Mouse (Mus musculus) cerebellum, adult 2 months (tissue): ENCODE measurements around the gene Lsm2. TPM values are rescaled to one million over a fixed set of nuclear protein-coding genes. Genes with fewer than 3 reads are reported as not detected.
"Not testable (repeated sequence)": the region's sequence is repeated elsewhere in the genome, so short reads cannot be mapped to it uniquely, and the experiment has no call there.

ENCODE experiments used
- DNase-seq, 2 experiments: peaks; one replicate each; pipeline ENCODE4 v3.0.0; 2021
- H3K27ac ChIP-seq: fragments of 200-500 bp; 2 replicates; pipeline ENCODE4 v1.5.1; 2012; ENCODE audit warnings: low read length, control low read depth, inconsistent platforms; ENCODE audit not compliant: insufficient read depth
- H3K27me3 ChIP-seq: fragments of 200-500 bp; 2 replicates; pipeline ENCODE4 v1.6.1; 2012; ENCODE audit warnings: inconsistent platforms, mild to moderate bottlenecking, low read length, moderate library complexity; ENCODE audit not compliant: control insufficient read depth, insufficient read depth
- H3K4me1 ChIP-seq: fragments of 200-500 bp; 2 replicates; pipeline ENCODE4 v1.6.1; 2011; ENCODE audit warnings: low read length; ENCODE audit not compliant: control insufficient read depth, insufficient read depth
- H3K4me3 ChIP-seq: fragments of 200-500 bp; replicated peaks from 2 replicates; pipeline ENCODE3; 2011; ENCODE audit warnings: mild to moderate bottlenecking, low read depth, low read length, control low read depth; ENCODE audit not compliant: insufficient read depth
- CTCF ChIP-seq: fragments of 200-500 bp; IDR thresholded peaks from 2 replicates; pipeline ENCODE4 v1.5.1; 2011; ENCODE audit warnings: low read depth, mild to moderate bottlenecking, control low read depth, low read length, moderate library complexity, borderline replicate concordance; ENCODE audit not compliant: insufficient read depth
- POLR2A ChIP-seq: fragments of 200-500 bp; IDR thresholded peaks from 2 replicates; pipeline ENCODE4 v1.6.1; 2011; ENCODE audit warnings: low read length, control low read depth, borderline replicate concordance; ENCODE audit not compliant: insufficient read depth
- WGBS: fragments of 180-500 bp; shearing (Covaris S2); methylation state at CpG from one replicate; pipeline ENCODE4 v1.1.7; 2018; 5-methylcytosine and 5-hydroxymethylcytosine counted together
- polyA plus RNA-seq: library from polyadenylated mRNA; depleted of rRNA; stranded (reverse); fragments of >200 nt; gene quantifications from 2 replicates; pipeline ENCODE4 v1.2.3, GENCODE M21; 2012; rRNA removed

The Lsm2 gene
- polyA plus RNA-seq, 1 experiment: 63.7 TPM

DNA sequence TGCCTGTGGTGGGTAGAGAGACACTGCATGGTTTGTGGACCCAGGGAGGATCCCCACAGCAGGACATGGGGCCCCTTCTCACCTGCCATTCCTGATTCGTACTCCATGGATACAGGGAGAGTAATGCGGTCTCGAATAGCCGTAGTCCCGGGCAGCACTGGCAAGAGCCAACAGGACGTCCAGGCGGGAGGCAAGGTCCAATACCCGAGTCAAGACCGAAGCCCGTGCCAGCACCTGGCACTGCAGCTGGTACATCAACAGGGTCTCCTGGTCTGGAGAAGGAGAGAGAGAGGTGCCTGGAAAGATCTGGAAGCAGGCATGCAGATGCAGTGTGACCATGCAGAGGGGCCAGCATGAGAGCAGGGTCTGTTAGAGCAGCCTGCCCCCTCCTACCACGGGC is 49.6 kb downstream of the Lsm2 start:
- DNase-seq: no peak
- TF ChIP-seq CTCF: no peak
- no peak for TF ChIP-seq POLR2A
- Histone ChIP-seq H3K4me1 (no peaks in the 10 kb centered on the region; the same call in 1 of the 2 replicates), H3K4me3 (no peak overlapping the region), H3K27ac (no peak overlapping the region), H3K27me3 (no peaks in the 10 kb centered on the region)
- WGBS: 25% methylated on average over 11 of the region's 11 CpGs

DNA sequence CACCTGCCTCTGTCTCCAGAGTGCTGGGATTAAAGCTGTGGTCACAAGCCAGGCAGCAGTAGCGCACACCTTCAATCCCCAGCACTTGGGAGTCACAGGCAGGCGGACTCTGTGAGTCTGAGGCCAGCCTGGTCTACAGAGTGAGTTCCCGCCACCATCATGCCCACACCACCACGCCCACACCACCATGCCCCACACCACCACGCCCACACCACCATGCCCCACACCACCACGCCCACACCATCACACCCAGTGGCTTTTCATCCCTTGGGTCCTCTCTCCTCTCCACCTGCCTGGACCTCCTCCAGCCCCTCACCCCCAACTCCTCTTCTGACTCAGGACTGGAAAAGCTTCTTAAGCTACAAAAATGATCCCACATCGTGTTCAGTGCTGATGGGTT is 50.2 kb downstream of the Lsm2 start:
- no peak for DNase-seq
- H3K4me3 ChIP-seq: no peak overlapping the region
- WGBS: 92% methylated on average over 7 of the region's 7 CpGs
- no peak overlapping the region for H3K27ac ChIP-seq
- TF ChIP-seq POLR2A (no peak), CTCF (no peak)
- no peaks in the 10 kb centered on the region; the same call in 1 of the 2 replicates for H3K4me1 ChIP-seq
- no peaks in the 10 kb centered on the region for H3K27me3 ChIP-seq

DNA sequence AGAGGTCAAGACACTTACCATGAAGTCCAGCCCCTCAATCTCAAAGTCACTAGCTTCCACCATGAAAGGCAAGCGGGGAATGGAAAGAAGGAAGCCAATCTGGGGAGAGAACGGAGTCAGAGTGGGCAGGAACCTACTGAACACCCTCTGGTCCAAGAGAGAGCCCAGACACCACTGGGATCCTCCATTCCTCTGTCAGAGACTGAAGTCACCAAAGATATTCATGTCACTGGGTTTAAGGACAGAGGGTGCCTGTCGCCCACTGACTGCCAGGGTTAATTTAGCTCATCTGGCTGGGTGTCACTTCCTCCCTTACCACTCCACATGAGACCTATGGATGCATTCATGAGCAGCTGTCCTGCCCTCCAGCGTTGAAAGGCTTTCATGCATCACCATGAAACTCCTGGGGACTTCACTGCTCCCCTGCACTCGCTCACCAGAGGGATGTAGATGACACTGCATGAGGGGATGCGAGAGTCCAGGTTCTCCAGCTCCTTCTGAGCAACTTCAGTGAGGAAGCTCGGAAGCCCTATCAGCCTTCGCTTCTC is 50.7 kb downstream of the Lsm2 start:
- Histone ChIP-seq H3K4me3 (no peak overlapping the region), H3K4me1 (no peaks in the 10 kb centered on the region; the same call in 1 of the 2 replicates), H3K27me3 (no peaks in the 10 kb centered on the region), H3K27ac (no peak overlapping the region)
- TF ChIP-seq CTCF: no peak
- no peak for TF ChIP-seq POLR2A
- no peak for DNase-seq
- WGBS: 69% methylated on average over 8 of the region's 8 CpGs

DNA sequence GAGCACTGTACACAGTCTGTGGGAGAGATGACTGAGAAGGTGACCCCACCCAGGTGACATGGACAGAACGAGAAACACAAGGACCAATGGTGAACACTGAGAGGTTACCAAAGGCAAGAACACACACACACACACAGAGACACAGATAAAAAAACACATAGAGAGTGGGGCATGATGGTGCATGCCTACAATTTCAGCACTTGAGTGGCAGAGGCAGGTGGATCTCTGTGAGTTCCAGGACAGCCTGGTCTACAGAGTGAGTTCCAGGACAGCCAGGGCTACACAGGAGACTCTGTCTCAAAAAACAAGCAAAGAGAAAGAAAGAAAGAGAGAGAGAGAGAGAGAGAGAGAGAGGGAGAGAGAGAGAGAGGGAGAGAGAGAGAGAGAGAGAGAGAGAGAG is 52.0 kb downstream of the Lsm2 start:
- not testable (repeated sequence) for H3K27me3 ChIP-seq, H3K4me1 ChIP-seq, H3K4me3 ChIP-seq, DNase-seq, H3K27ac ChIP-seq
- 76% methylated on average over 1 of the region's 1 CpGs for WGBS

DNA sequence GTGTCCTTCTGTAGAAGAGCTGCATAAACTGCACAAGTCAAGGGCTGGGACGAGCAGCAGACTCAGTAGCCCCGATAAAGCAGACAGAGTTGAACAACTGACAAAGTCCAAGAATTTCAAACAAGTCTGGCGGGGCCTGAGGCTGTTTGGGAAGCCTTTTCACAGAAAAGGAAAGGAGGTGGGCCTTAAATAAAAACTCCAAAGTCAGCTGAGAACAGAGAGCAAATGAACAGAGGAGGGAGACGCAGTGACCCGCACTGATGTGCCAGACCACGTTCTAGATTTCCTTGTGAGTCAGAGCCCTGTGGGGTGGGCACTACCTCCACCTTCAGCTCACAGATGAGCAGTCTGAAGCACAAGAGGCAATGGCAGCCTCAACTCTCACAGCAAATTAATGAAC is 53.2 kb downstream of the Lsm2 start:
- no peak overlapping the region for H3K27ac ChIP-seq
- DNase-seq: no peak
- H3K27me3 ChIP-seq: no peaks in the 10 kb centered on the region
- H3K4me1 ChIP-seq: no peaks in the 10 kb centered on the region
- no peak overlapping the region for H3K4me3 ChIP-seq
- 85% methylated on average over 6 of the region's 6 CpGs for WGBS
- TF ChIP-seq CTCF (no peak), POLR2A (no peak)

Other genes with a start within 250 kb of the Lsm2 start
- gene C4b, start 238.0 kb upstream of the Lsm2 start, polyA plus RNA-seq: 8.5 and 10.2 TPM in 2 replicates
- not detected in 2 replicates for gene Cyp21a1, start 177.3 kb upstream of the Lsm2 start, polyA plus RNA-seq
- 52.9 TPM in 2 replicates for gene Stk19, start 144.9 kb upstream of the Lsm2 start, polyA plus RNA-seq
- 59.6 and 62.5 TPM in 2 replicates for gene Dxo, start 144.8 kb upstream of the Lsm2 start, polyA plus RNA-seq
- 77.4 and 87.2 TPM in 2 replicates for gene Skiv2l, start 131.7 kb upstream of the Lsm2 start, polyA plus RNA-seq
- 47.2 and 47.9 TPM in 2 replicates for gene Nelfe, start 131.5 kb upstream of the Lsm2 start, polyA plus RNA-seq
- 0.14 and 0.20 TPM in 2 replicates for gene Cfb, start 119.3 kb upstream of the Lsm2 start, polyA plus RNA-seq
- 8.2 and 8.3 TPM in 2 replicates for gene Zbtb12, start 102.4 kb upstream of the Lsm2 start, polyA plus RNA-seq
- gene Gm20547, start 99.8 kb upstream of the Lsm2 start, polyA plus RNA-seq: 0.08 and 0.10 TPM in 2 replicates
- gene C2, start 83.6 kb upstream of the Lsm2 start, polyA plus RNA-seq: 2.3 and 2.9 TPM in 2 replicates
- gene Ehmt2, start 83.4 kb upstream of the Lsm2 start, polyA plus RNA-seq: 174 and 182 TPM in 2 replicates
- gene Slc44a4, start 67.4 kb upstream of the Lsm2 start, polyA plus RNA-seq: 0.05 TPM in 1 of 2 replicates, not detected in the other
- gene Neu1, start 50.6 kb upstream of the Lsm2 start, polyA plus RNA-seq: 58.7 and 60.9 TPM in 2 replicates
- 4.6 and 9.2 TPM in 2 replicates for gene Hspa1b, start 22.6 kb upstream of the Lsm2 start, polyA plus RNA-seq
- gene Gm20481, start 11.9 kb upstream of the Lsm2 start, polyA plus RNA-seq: not detected in 2 replicates
- 10.5 and 14.9 TPM in 2 replicates for gene Hspa1a, start 9.7 kb upstream of the Lsm2 start, polyA plus RNA-seq
- gene Hspa1l, start 9.2 kb upstream of the Lsm2 start, polyA plus RNA-seq: 0.49 and 0.89 TPM in 2 replicates
- gene Vars, start 19.1 kb downstream of the Lsm2 start, polyA plus RNA-seq: 65.3 and 77.0 TPM in 2 replicates
- 25.5 and 30.1 TPM in 2 replicates for gene Vwa7, start 34.7 kb downstream of the Lsm2 start, polyA plus RNA-seq
- 2.0 and 2.3 TPM in 2 replicates for gene Sapcd1, start 46.2 kb downstream of the Lsm2 start, polyA plus RNA-seq
- gene Msh5, start 64.9 kb downstream of the Lsm2 start, polyA plus RNA-seq: 4.3 and 5.5 TPM in 2 replicates
- gene Clic1, start 68.1 kb downstream of the Lsm2 start, polyA plus RNA-seq: 41.2 and 42.9 TPM in 2 replicates
- 59.5 and 63.3 TPM in 2 replicates for gene Ddah2, start 77.2 kb downstream of the Lsm2 start, polyA plus RNA-seq
- gene Ly6g6c, start 83.5 kb downstream of the Lsm2 start, polyA plus RNA-seq: 0.11 and 0.15 TPM in 2 replicates
- 0.25 and 0.43 TPM in 2 replicates for gene Mpig6b, start 84.3 kb downstream of the Lsm2 start, polyA plus RNA-seq
- 5.3 and 6.3 TPM in 2 replicates for gene Ly6g6e, start 95.0 kb downstream of the Lsm2 start, polyA plus RNA-seq
- gene Ly6g6d, start 96.2 kb downstream of the Lsm2 start, polyA plus RNA-seq: 8.5 and 10.4 TPM in 2 replicates
- gene Ly6g6f, start 103.7 kb downstream of the Lsm2 start, polyA plus RNA-seq: 0.86 and 1.1 TPM in 2 replicates
- gene Abhd16a, start 107.4 kb downstream of the Lsm2 start, polyA plus RNA-seq: 337 and 394 TPM in 2 replicates
- 0.28 TPM in 1 of 2 replicates, not detected in the other for gene Ly6g5c, start 126.4 kb downstream of the Lsm2 start, polyA plus RNA-seq
- gene Ly6g5b, start 133.6 kb downstream of the Lsm2 start, polyA plus RNA-seq: 2.2 and 3.4 TPM in 2 replicates
- gene Gpank1, start 139.6 kb downstream of the Lsm2 start, polyA plus RNA-seq: 32.7 TPM in 2 replicates
- gene Csnk2b, start 140.2 kb downstream of the Lsm2 start, polyA plus RNA-seq: 231 TPM in 2 replicates
- gene D17H6S53E, start 144.5 kb downstream of the Lsm2 start, polyA plus RNA-seq: 12.3 and 14.6 TPM in 2 replicates
- 0.21 and 0.28 TPM in 2 replicates for gene Apom, start 150.2 kb downstream of the Lsm2 start, polyA plus RNA-seq
- gene Bag6, start 153.3 kb downstream of the Lsm2 start, polyA plus RNA-seq: 211 and 226 TPM in 2 replicates
- 277 and 289 TPM in 2 replicates for gene Prrc2a, start 183.0 kb downstream of the Lsm2 start, polyA plus RNA-seq
- 2.1 and 4.1 TPM in 2 replicates for gene Aif1, start 194.2 kb downstream of the Lsm2 start, polyA plus RNA-seq
- gene Lst1, start 206.6 kb downstream of the Lsm2 start, polyA plus RNA-seq: 2.8 and 3.2 TPM in 2 replicates
- 0.34 and 0.38 TPM in 2 replicates for gene Ltb, start 212.6 kb downstream of the Lsm2 start, polyA plus RNA-seq
- not detected in 2 replicates for gene Tnf, start 220.1 kb downstream of the Lsm2 start, polyA plus RNA-seq
- 0.11 and 0.13 TPM in 2 replicates for gene Lta, start 223.5 kb downstream of the Lsm2 start, polyA plus RNA-seq
- not detected in 2 replicates for gene Gm16181, start 239.0 kb downstream of the Lsm2 start, polyA plus RNA-seq